20 mouse cellular contexts compared by ENCODE assay signal in genomic region chr3:38144650-38145049, GRCm38 (mm10).
A peak's percentile ranks its signal among the peaks of the same experiment; 100 is the strongest.
DNase-seq lines count a peak whose midpoint lies in the region; ATAC-seq lines count a peak whose summit lies in the region.
"Had no signal": no experiment of that assay in that cellular context is flagged by ENCODE, and none has a peak within 500 bp of the region (broad histone marks: within the 10 kb centered on the region; RNA-seq: fewer than 3 reads in every experiment).

No protein-coding gene starts in this region.

- H3K9ac ChIP-seq in hindbrain, embryonic 13.5 days, result no peak overlapping the region
- H3K9ac ChIP-seq: forebrain, embryonic 13.5 days; heart, embryonic 13.5 days; hindbrain, embryonic 15.5 days; midbrain, embryonic 13.5 days; neural tube, embryonic 15.5 days had no signal

- H3K4me2 ChIP-seq in hindbrain, embryonic 13.5 days, result no peak overlapping the region
- H3K4me2 ChIP-seq: forebrain, embryonic 13.5 days; heart, embryonic 13.5 days; hindbrain, embryonic 15.5 days; midbrain, embryonic 13.5 days; neural tube, embryonic 15.5 days had no signal

- H3K27ac ChIP-seq in hindbrain, embryonic 13.5 days, result no peak overlapping the region
- H3K27ac ChIP-seq: forebrain, embryonic 13.5 days; heart, embryonic 13.5 days; hindbrain, embryonic 15.5 days; kidney, postnatal 0 days; macrophage; midbrain, embryonic 13.5 days; neural tube, embryonic 15.5 days had no signal

- peak; percentile 74 for DNase-seq in adrenal gland, adult 2 months
- no peak for DNase-seq in adrenal gland, postnatal 4 days (ENCODE audit: low spot score in 2 of 2)
- DNase-seq in kidney, postnatal 14 days, result peak; percentile 33
- DNase-seq in kidney, adult 11 months, result no peak
- peak; percentile 39 to 75 for DNase-seq in adrenal gland, postnatal 36 days
- DNase-seq in heart, postnatal 10 days, result peak; percentile 65 to 75
- no peak for DNase-seq in ovary, postnatal 10 days (ENCODE audit: low spot score)
- DNase-seq: layer of hippocampus, adult 9-11 months; retina, postnatal 1 day; thymus, postnatal 36 days had no signal

- no peaks in the 10 kb centered on the region for H3K27me3 ChIP-seq in hindbrain, embryonic 13.5 days
- H3K27me3 ChIP-seq: forebrain, embryonic 13.5 days; heart, embryonic 13.5 days; hindbrain, embryonic 15.5 days; midbrain, embryonic 13.5 days; neural tube, embryonic 15.5 days had no signal

- no peaks in the 10 kb centered on the region for H3K9me3 ChIP-seq in hindbrain, embryonic 13.5 days
- H3K9me3 ChIP-seq: forebrain, embryonic 13.5 days; heart, embryonic 13.5 days; hindbrain, embryonic 15.5 days; midbrain, embryonic 13.5 days; neural tube, embryonic 15.5 days had no signal

- intact Hi-C loops in heart, postnatal 10 days (cut with DNase I), result no loop called here

- no peak overlapping the region for H3K4me3 ChIP-seq in hindbrain, embryonic 13.5 days
- H3K4me3 ChIP-seq: forebrain, embryonic 13.5 days; heart, embryonic 13.5 days; hindbrain, embryonic 15.5 days; midbrain, embryonic 13.5 days; myocyte; neural tube, embryonic 15.5 days had no signal

- H3K4me1 ChIP-seq in hindbrain, embryonic 13.5 days (replicated peaks), result peaks cover 11% of the 10 kb centered on the region

- H3K36me3 ChIP-seq in hindbrain, embryonic 13.5 days, result no peaks in the 10 kb centered on the region
- H3K36me3 ChIP-seq: heart, embryonic 13.5 days; hindbrain, embryonic 15.5 days; midbrain, embryonic 13.5 days; neural tube, embryonic 15.5 days had no signal

- ATAC-seq in hindbrain, embryonic 13.5 days (ENCODE audit: low FRiP score), result no peak
- ATAC-seq: forebrain, embryonic 13.5 days; intestine, embryonic 16.5 days; midbrain, embryonic 13.5 days had no signal

Comparison
In these comparisons a context has a peak if more than half of its experiments do, and no peak if none do; other contexts are left out.
1. DNase-seq: peak in adrenal gland, adult 2 months (single experiment), kidney, postnatal 14 days (single experiment), adrenal gland, postnatal 36 days (2 of 2) and heart, postnatal 10 days (2 of 2); none in adrenal gland, postnatal 4 days (0 of 2), kidney, adult 11 months (single experiment) and ovary, postnatal 10 days (single experiment).